Mouse (Mus musculus): ENCODE data around the gene Fam193b.
A peak's percentile ranks its signal among the peaks of the same experiment; 100 is the strongest.
"Not testable (repeated sequence)": the region's sequence is repeated elsewhere in the genome, so short reads cannot be mapped to it uniquely, and the experiment has no call there.

Gene Fam193b

GRCm38 (mm10) chr13:55571977-55572376 lies 1.1 kb upstream of the Fam193b start:
- no peak for DNase-seq (ENCODE audit: low read depth)

GRCm38 (mm10) chr13:55570286-55570973 lies 490 bp downstream of the Fam193b start:
- peak; percentile 48 for DNase-seq (ENCODE audit: low read depth)

- peak; percentile 31 for DNase-seq (ENCODE audit: low read depth)
Measured at GRCm38 (mm10) chr13:55569726-55570285, 1.1 kb downstream of the Fam193b start.

GRCm38 (mm10) chr13:55568524-55568923 lies 2.4 kb downstream of the Fam193b start:
- not testable (repeated sequence) for DNase-seq (ENCODE audit: low read depth)

GRCm38 (mm10) chr13:55567949-55568348 lies 3.0 kb downstream of the Fam193b start:
- no peak for DNase-seq (ENCODE audit: low read depth)

- DNase-seq (ENCODE audit: low read depth) = no peak
Measured at GRCm38 (mm10) chr13:55567001-55567400, 3.9 kb downstream of the Fam193b start.

- DNase-seq (ENCODE audit: low read depth) = no peak
Measured at GRCm38 (mm10) chr13:55563266-55563879, 7.5 kb downstream of the Fam193b start.

- no peak for DNase-seq (ENCODE audit: low read depth)
Measured at GRCm38 (mm10) chr13:55557499-55557898, 13.4 kb downstream of the Fam193b start.

- no peak for DNase-seq (ENCODE audit: low read depth)
Measured at GRCm38 (mm10) chr13:55555921-55556320, 15.0 kb downstream of the Fam193b start.

GRCm38 (mm10) chr13:55549061-55549460 lies 21.9 kb downstream of the Fam193b start:
- DNase-seq (ENCODE audit: low read depth) = no peak

GRCm38 (mm10) chr13:55548426-55548825 lies 22.5 kb downstream of the Fam193b start:
- DNase-seq (ENCODE audit: low read depth) = no peak

GRCm38 (mm10) chr13:55547916-55548315 lies 23.0 kb downstream of the Fam193b start:
- no peak for DNase-seq (ENCODE audit: low read depth)

- no peak for DNase-seq (ENCODE audit: low read depth)
Measured at GRCm38 (mm10) chr13:55544792-55545191, 26.1 kb downstream of the Fam193b start.

GRCm38 (mm10) chr13:55543447-55543846 lies 27.5 kb downstream of the Fam193b start:
- DNase-seq (ENCODE audit: low read depth) = no peak

- DNase-seq (ENCODE audit: low read depth) = no peak
Measured at GRCm38 (mm10) chr13:55542891-55543290, 28.0 kb downstream of the Fam193b start.

GRCm38 (mm10) chr13:55540933-55541332 lies 30.0 kb downstream of the Fam193b start:
- DNase-seq (ENCODE audit: low read depth) = no peak

- peak; percentile 99 for DNase-seq (ENCODE audit: low read depth)
Measured at GRCm38 (mm10) chr13:55536194-55537175, 34.4 kb downstream of the Fam193b start, which contains the start of gene Ddx41. TSS of gene Ddx41 (minus strand) at chr13:55536658.

- no peak for DNase-seq (ENCODE audit: low read depth)
Measured at GRCm38 (mm10) chr13:55535796-55536193, 35.1 kb downstream of the Fam193b start.

GRCm38 (mm10) chr13:55535191-55535590 lies 35.7 kb downstream of the Fam193b start:
- no peak for DNase-seq (ENCODE audit: low read depth)

- no peak for DNase-seq (ENCODE audit: low read depth)
Measured at GRCm38 (mm10) chr13:55529198-55529915, 41.6 kb downstream of the Fam193b start, which contains the start of gene Dok3. TSS of gene Dok3 (minus strand) at chr13:55529296.

Measured in NIH3T3 (cell line).